Mouse (Mus musculus) heart, adult 2 months (tissue): Measurements from ENCODE around the gene Tgm2. TPM values are rescaled to one million over a fixed set of nuclear protein-coding genes. Genes with fewer than 3 reads are reported as not detected.

Experiments
- DNase-seq, 2 experiments: peaks; one replicate each; pipeline ENCODE4 v3.0.0; 2021
- H3K27ac ChIP-seq: fragments of 200-600 bp; 2 replicates; pipeline ENCODE4 v1.8.1; 2022
- H3K27me3 ChIP-seq: fragments of 200-500 bp; 2 replicates; pipeline ENCODE4 v1.6.1; 2012; ENCODE audit warnings: mild to moderate bottlenecking, low read length, inconsistent platforms, mixed read lengths; ENCODE audit not compliant: control insufficient read depth, insufficient read depth
- H3K36me3 ChIP-seq: fragments of 200-500 bp; 2 replicates; pipeline ENCODE4 v1.6.1; 2012; ENCODE audit warnings: low read length, inconsistent platforms; ENCODE audit not compliant: control insufficient read depth, insufficient read depth
- H3K4me1 ChIP-seq: fragments of 200-500 bp; 2 replicates; pipeline ENCODE4 v1.6.1; 2011; ENCODE audit warnings: low read length; ENCODE audit not compliant: control insufficient read depth, insufficient read depth
- H3K4me3 ChIP-seq: fragments of 200-600 bp; 2 replicates; pipeline ENCODE4 v1.8.1; 2022
- H3K79me2 ChIP-seq: fragments of 200-500 bp; replicated peaks from 2 replicates; pipeline ENCODE4 v1.6.1; 2012; ENCODE audit warnings: mild to moderate bottlenecking, inconsistent platforms, low read length, moderate library complexity, mixed read lengths; ENCODE audit not compliant: control insufficient read depth, insufficient read depth
- H3K9ac ChIP-seq: fragments of 200-500 bp; 2 replicates; pipeline ENCODE4 v1.6.1; 2012; ENCODE audit warnings: low read depth, mild to moderate bottlenecking, control low read depth, inconsistent platforms, low read length, mixed read lengths
- CTCF ChIP-seq: fragments of 200-600 bp; IDR thresholded peaks from 2 replicates; pipeline ENCODE4 v1.8.1; 2022; ENCODE audit warnings: antibody characterized with exemption, mild to moderate bottlenecking, moderate library complexity
- EP300 ChIP-seq: fragments of 200-500 bp; IDR thresholded peaks from 2 replicates; pipeline ENCODE4 v1.6.1; 2011; ENCODE audit warnings: low read depth, low read length, control low read depth; ENCODE audit not compliant: insufficient read depth
- POLR2A ChIP-seq: fragments of 200-500 bp; IDR thresholded peaks from 2 replicates; pipeline ENCODE4 v1.6.1; 2011; ENCODE audit warnings: mild to moderate bottlenecking, low read depth, low read length, control low read depth; ENCODE audit not compliant: insufficient read depth
- WGBS: fragments of 180-500 bp; shearing (Covaris S2); methylation state at CpG from one replicate; pipeline ENCODE4 v1.1.7; 2018; 5-methylcytosine and 5-hydroxymethylcytosine counted together
- intact Hi-C: fragments of 180-260 bp; cut with DNase I; formaldehyde crosslinking; loops from one replicate; pipeline ENCODE4 v1.15.1; 2025
- polyA plus RNA-seq: library from polyadenylated mRNA; depleted of rRNA; stranded (reverse); fragments of >200 nt; gene quantifications from 2 replicates; pipeline ENCODE4 v1.2.3, GENCODE M21; 2012
- total RNA-seq, 2 experiments: library from RNA; stranded (reverse); gene quantifications; 2 replicates each; pipeline ENCODE4 v1.2.3; 2021

The Tgm2 gene
- total and polyA plus RNA-seq, 3 experiments = 155 to 286 (median 270) TPM

GRCm38 (mm10) chr2:158165776-158166175, 19.5 kb upstream of the Tgm2 start:
- Histone ChIP-seq H3K4me1 (peaks cover 12% of the 10 kb centered on the region), H3K9ac (no peak overlapping the region), H3K36me3 (no peaks in the 10 kb centered on the region), H3K79me2 (no peaks in the 10 kb centered on the region), H3K4me3 (no peak overlapping the region), H3K27me3 (no peaks in the 10 kb centered on the region), H3K27ac (no peak overlapping the region)
- TF ChIP-seq EP300 = no peak
- no peak for TF ChIP-seq CTCF
- TF ChIP-seq POLR2A = no peak
- 74% methylated on average over 4 of the region's 4 CpGs for WGBS
- intact Hi-C loops = no loop called here
- DNase-seq = no peak

DNA sequence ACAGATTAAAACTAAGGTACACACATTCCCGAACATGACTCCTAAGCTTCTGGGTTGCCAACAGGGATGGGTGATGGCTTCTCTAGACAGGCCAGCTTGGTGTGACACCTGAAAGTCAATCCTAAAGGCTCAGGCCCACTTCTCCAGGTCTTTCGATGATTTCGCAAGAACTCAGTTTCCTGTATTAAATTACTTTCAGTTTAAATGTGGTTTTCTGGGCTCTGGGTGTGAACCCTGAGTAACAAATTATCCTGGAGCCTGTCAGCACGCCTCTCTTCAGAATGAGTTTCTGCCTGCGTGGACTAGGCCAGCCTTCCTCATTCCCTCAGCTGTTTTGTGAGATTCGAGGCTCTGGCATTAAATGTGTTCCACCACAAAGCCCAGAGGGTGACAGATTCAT, 16.8 kb upstream of the Tgm2 start:
- Histone ChIP-seq H3K79me2 (no peaks in the 10 kb centered on the region), H3K27ac (no peak overlapping the region), H3K4me3 (no peak overlapping the region), H3K4me1 (peaks cover 18% of the 10 kb centered on the region), H3K9ac (no peak overlapping the region), H3K36me3 (no peaks in the 10 kb centered on the region), H3K27me3 (no peaks in the 10 kb centered on the region)
- DNase-seq = no peak
- intact Hi-C loops = no loop called here
- TF ChIP-seq POLR2A = no peak
- no peak for TF ChIP-seq EP300
- no peak for TF ChIP-seq CTCF
- WGBS = 79% methylated on average over 6 of the region's 6 CpGs

- WGBS = 81% methylated on average over 6 of the region's 6 CpGs
- Histone ChIP-seq H3K9ac (no peak overlapping the region), H3K27me3 (no peaks in the 10 kb centered on the region), H3K4me1 (peaks cover 10% of the 10 kb centered on the region), H3K79me2 (no peaks in the 10 kb centered on the region), H3K36me3 (no peaks in the 10 kb centered on the region), H3K27ac (no peak overlapping the region), H3K4me3 (no peak overlapping the region)
- no peak for DNase-seq
- intact Hi-C loops = no loop called here
- TF ChIP-seq POLR2A = no peak
- TF ChIP-seq CTCF = no peak
- TF ChIP-seq EP300 = no peak
These were observed 15.5 kb upstream of the Tgm2 start for GRCm38 (mm10) chr2:158161761-158162160.

- H3K27me3 ChIP-seq = no peaks in the 10 kb centered on the region
- no peaks in the 10 kb centered on the region for H3K79me2 ChIP-seq
- H3K9ac ChIP-seq = peak overlapping the region; percentile 55
- intact Hi-C loops = no loop called here
- 17% methylated on average over 7 of the region's 7 CpGs for WGBS
- H3K36me3 ChIP-seq = no peaks in the 10 kb centered on the region
- TF ChIP-seq POLR2A (0 out of 2 replicates have a peak, but pooled peaks have one; percentile 25), EP300 (no peak), CTCF (no peak)
- DNase-seq = peak; percentile 49 to 63
- peak overlapping the region; percentile 74 for H3K27ac ChIP-seq
- H3K4me1 ChIP-seq = peaks cover 9% of the 10 kb centered on the region
- H3K4me3 ChIP-seq = peak overlapping the region; percentile 25; the same call in 1 of the 2 replicates
These were observed 13.4 kb upstream of the Tgm2 start for GRCm38 (mm10) chr2:158159376-158160235.

GRCm38 (mm10) chr2:158157654-158158053, 11.4 kb upstream of the Tgm2 start:
- no peaks in the 10 kb centered on the region for H3K36me3 ChIP-seq
- H3K27me3 ChIP-seq = no peaks in the 10 kb centered on the region
- WGBS = 90% methylated on average over 8 of the region's 8 CpGs
- H3K4me3 ChIP-seq = no peak overlapping the region
- intact Hi-C loops = no loop called here
- no peak for DNase-seq
- TF ChIP-seq CTCF (no peak), EP300 (no peak), POLR2A (no peak)
- H3K9ac ChIP-seq = no peak overlapping the region
- no peaks in the 10 kb centered on the region for H3K79me2 ChIP-seq
- no peak overlapping the region for H3K27ac ChIP-seq
- H3K4me1 ChIP-seq = peaks cover 9% of the 10 kb centered on the region

DNA sequence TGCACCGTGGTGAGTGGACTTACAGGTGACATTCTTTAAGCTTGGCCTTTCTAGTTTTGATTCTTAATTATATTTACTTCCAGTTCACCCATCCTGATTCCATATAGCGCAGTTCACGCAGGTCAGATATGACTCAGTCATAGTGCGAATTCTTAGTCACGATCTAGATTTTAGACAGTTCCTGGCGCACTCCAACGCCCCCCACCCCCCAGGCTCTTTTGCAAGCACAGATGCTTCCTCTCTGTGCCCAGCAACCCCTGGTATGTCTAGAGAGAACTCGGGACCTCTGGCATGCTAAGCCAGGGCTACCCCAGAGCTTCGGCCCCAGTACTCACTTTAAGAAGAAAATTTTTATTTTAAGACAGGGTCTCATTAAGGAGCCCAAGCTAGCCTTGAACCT, 10.3 kb upstream of the Tgm2 start:
- 86% methylated on average over 9 of the region's 9 CpGs for WGBS
- peaks cover 8% of the 10 kb centered on the region for H3K4me1 ChIP-seq

More for the DNA sequence above, 10.3 kb upstream of the Tgm2 start:
- no peak overlapping the region for H3K27ac ChIP-seq
- no peak for DNase-seq
- TF ChIP-seq EP300 (no peak), CTCF (no peak), POLR2A (no peak)
- intact Hi-C loops = no loop called here
- H3K36me3 ChIP-seq = no peaks in the 10 kb centered on the region
- no peak overlapping the region for H3K4me3 ChIP-seq
- no peak overlapping the region for H3K9ac ChIP-seq
- H3K27me3 ChIP-seq = no peaks in the 10 kb centered on the region
- H3K79me2 ChIP-seq = no peaks in the 10 kb centered on the region
